Mouse (Mus musculus): Measurements from ENCODE around the gene Ttll5. TPM values are rescaled to one million over a fixed set of nuclear protein-coding genes. Genes with fewer than 3 reads are reported as not detected.
A peak's percentile ranks its signal among the peaks of the same experiment; 100 is the strongest.

The Ttll5 gene
- total RNA-seq, 2 experiments from 2014 or later = 41.5 to 46.8 TPM

DNA sequence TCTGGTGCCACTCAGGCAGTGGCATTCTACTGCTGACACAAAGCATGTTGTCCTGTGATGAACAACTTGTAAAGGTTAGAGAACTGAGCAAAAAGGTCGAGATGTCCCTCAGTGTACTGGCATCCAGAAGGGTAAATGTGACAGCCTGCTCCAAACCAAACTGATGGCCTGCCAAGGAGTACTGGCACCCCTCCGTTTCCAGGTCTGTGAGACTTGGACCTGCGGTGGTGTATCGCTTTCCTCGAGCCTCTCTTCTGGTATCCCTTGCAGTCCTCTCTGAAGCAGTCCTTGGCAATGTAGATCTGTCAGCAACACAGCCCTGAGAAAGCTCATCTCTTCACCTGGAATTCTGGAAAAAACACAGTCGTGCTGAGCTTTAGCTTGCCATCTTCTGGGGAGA is 201.0 kb downstream of the Ttll5 start:
- DNase-seq (ENCODE audit: low spot score in 2 of 2) = no peak
- intact Hi-C loops (cut with DNase I) = no loop called here

DNA sequence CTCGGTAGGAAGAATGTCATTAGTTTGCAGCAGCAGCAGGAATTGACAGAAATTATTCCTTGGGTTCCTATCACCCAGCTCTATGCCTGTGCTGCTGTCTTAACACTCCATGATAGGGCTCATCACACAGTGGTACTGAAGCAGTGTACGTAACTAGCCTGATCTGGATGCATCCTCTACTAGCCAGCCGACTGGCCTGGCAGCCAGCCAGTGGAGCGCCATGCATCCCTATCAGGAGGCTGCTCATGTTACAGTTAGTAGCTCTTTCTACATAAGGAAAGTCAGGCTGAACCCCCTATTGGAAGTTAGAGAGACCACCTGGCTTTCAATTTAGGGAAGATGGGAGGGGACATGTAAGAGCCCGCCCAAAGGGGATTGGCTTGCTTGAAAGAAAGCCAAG is 202.5 kb downstream of the Ttll5 start:
- intact Hi-C loops (cut with DNase I) = no loop called here
- no peak for DNase-seq (ENCODE audit: low spot score in 2 of 2)

DNA sequence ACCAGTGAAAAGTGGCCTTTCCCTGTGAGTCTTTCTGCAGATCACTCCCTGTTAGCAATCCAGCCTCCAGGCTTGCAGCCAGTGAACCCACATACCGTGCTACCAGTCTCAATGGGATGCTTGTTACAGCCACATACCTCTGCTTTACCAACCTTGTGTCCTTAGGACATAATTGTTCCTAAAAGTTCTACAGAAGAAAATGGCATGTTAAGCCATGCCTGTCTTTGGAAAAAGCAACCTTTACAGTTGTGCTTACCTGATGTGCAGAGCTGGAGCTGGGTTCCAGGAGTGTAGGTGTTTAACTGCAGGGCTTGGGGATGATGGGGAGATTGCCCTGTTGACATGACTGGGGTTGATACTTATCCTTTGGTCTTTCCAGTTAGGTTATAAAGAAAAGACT is 203.3 kb downstream of the Ttll5 start:
- intact Hi-C loops (cut with DNase I) = no loop called here
- DNase-seq (ENCODE audit: low spot score in 2 of 2) = no peak

GRCm38 (mm10) chr12:86030932-86031331 is 206.5 kb downstream of the Ttll5 start:
- intact Hi-C loops (cut with DNase I) = no loop called here

GRCm38 (mm10) chr12:86035586-86035985 is 211.1 kb downstream of the Ttll5 start:
- intact Hi-C loops (cut with DNase I) = no loop called here
- no peak for DNase-seq (ENCODE audit: low spot score in 2 of 2)

More at GRCm38 (mm10) chr12:86030932-86031331, 206.5 kb downstream of the Ttll5 start:
- no peak for DNase-seq (ENCODE audit: low spot score in 2 of 2)

DNA sequence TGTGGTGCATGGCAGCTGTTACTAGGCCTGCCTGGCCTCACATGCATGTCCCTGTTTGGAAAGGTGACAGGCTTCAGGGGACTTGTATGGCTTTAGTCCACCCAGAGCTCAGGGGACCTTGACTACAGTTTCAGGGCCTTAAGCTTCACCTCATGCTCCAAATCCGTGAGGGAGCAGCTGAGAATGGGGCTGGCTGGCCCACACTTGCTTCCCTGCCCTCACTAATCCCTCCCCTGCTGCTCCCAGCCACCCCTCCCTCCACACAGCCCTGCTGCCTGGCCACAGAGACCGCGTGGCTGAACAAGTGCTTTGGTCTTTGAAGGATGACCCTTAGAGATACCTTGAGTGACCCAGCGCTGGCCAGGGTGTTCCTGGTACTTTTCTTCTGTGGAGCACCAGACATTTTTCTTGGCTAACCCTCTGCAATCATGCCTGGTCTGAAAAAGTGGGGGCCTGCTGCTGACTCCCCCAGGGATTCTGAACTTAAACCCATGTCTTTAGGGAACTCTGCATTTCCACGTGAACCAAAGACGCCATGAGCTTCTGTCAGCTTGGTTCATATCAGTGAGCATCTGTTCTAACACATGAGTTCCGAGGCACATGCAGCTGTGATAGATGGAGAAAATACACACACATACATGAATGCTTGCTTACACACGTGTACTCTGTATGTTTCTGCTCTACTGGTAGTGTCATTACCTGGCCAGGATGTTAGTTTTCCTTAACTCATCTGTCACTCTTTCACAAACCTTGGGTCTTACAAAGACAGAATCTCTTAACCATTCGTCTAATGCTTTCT is 212.1 kb downstream of the Ttll5 start:
- intact Hi-C loops (cut with DNase I) = no loop called here
- no peak for DNase-seq (ENCODE audit: low spot score in 2 of 2)

GRCm38 (mm10) chr12:86037235-86037921 is 212.9 kb downstream of the Ttll5 start:
- DNase-seq (ENCODE audit: low spot score in 2 of 2) = no peak
- intact Hi-C loops (cut with DNase I) = no loop called here

GRCm38 (mm10) chr12:86039078-86039477 is 214.6 kb downstream of the Ttll5 start:
- intact Hi-C loops (cut with DNase I) = no loop called here

DNA sequence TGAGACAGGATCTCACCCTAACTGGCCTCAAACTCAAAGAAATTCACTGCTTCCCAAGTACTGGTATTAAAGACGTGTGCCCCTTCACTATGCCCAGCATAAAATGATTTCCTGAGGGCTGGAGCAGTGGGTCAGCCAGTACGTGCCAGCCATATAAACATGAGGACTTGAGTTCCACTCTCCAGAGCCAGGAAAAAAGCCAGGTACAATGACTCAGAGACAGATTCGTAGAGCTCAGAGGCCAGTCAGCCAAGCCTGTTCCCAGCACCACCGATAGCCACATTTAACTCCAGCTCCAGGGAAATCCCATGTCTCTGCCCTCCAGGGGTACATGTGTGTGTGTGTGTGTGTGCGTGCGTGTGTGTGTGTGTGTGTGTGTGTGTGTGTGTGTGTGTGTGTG is 215.3 kb downstream of the Ttll5 start:
- no peak for DNase-seq (ENCODE audit: low spot score in 2 of 2)
- intact Hi-C loops (cut with DNase I) = no loop called here

More at GRCm38 (mm10) chr12:86039078-86039477, 214.6 kb downstream of the Ttll5 start:
- no peak for DNase-seq (ENCODE audit: low spot score in 2 of 2)

GRCm38 (mm10) chr12:86046141-86046540 is 221.7 kb downstream of the Ttll5 start:
- intact Hi-C loops (cut with DNase I) = no loop called here
- DNase-seq (ENCODE audit: low spot score in 2 of 2) = no peak

DNA sequence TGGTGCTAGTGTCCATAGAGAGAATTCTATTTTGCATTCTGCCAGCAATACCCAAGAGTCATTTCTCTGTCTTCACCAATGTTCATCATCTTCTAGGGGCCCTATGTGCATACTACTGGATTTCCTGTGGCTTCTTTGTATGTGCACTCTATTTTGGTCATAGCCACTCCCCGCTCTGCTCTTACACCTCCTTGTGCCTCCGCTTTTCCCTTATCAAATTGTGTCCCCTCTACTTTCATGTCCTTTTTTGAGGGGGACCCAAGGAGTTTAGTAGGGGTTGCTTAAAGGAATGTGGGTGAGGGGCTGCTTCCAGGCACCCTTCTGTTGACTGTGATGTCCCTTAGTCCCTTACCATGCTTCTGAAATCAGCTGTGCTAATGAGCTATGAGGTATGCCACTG is 222.3 kb downstream of the Ttll5 start:
- no peak for DNase-seq (ENCODE audit: low spot score in 2 of 2)
- intact Hi-C loops (cut with DNase I) = no loop called here

DNA sequence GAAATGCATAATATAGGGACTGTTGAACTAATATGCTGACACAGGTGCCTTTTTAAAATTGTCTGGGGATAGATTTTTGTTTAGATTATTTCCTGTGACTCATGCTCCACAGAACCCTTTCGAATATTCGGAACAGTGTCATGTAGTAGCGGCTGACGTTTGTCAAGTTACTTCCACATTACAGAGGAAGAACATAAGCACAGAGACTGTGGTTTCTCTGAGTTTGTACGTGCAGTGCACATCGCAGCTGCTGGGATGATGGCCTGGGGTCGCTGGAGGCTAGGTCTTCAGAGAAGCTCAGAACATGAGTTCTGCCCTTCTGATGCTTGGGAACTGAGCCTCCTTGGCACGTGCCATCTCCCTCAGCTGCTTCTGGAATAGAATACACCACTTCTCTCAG is 222.9 kb downstream of the Ttll5 start:
- DNase-seq (ENCODE audit: low spot score in 2 of 2) = no peak
- intact Hi-C loops (cut with DNase I) = no loop called here

DNA sequence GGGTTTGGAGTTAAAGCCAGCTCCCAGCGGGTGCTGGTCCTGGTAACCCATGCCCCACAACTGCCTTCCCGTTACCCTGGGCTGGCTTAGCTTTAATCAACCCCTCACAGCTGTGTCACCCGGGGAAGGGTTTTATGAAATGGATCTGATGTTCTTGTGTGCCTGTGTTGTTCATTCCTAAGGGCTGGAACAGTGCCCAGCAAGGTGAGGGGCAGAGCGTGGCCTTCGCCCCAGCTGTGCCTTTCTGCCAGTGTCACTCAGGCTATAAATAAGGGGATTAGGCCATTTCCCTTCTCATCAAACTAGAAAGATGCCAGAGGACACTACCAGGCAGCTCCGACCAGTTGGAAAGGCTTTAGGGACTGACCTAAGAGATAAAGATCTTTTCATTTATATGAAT is 225.4 kb downstream of the Ttll5 start:
- intact Hi-C loops (cut with DNase I) = no loop called here
- DNase-seq (ENCODE audit: low spot score in 2 of 2) = no peak

GRCm38 (mm10) chr12:86051477-86051876 is 227.0 kb downstream of the Ttll5 start:
- no peak for DNase-seq (ENCODE audit: low spot score in 2 of 2)
- intact Hi-C loops (cut with DNase I) = no loop called here

DNA sequence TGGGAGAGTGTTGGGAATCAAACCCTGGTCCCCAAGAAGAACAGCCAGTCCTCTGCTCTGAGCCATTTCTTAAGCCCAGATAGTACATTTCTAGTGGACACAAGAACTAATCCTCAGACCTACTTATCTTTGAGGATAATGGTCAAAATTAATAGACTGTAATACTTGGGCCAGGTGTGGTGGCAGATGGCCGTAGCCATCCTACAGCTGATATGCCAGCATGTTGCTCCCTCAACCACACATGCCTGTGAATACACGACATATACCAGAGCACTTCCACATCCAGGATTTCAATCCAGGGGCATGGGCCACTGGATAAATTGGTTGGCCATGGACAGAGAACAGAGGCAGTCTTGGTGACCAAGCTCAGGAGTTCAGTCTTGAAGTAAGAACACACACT is 230.8 kb downstream of the Ttll5 start:
- DNase-seq (ENCODE audit: low spot score in 2 of 2) = no peak
- intact Hi-C loops (cut with DNase I) = no loop called here

DNA sequence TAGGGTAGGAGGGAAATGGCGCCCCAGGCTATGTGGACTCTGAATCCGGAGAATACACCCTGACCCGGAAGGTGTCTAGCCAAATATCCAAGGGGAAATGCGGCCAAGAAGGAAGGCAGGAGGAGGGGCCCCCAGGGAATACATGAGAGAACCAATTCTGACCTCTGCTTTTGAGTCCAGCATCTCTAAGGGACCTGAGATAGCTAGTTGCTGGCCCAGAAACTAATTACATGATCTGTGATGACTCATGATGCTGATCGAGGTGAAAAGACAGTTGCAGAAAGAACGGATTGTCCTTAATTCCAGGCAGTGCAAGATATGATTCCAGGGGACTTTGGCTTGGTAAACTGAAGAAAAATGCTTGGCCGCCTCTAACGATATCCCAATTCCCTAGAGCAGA is 232.5 kb downstream of the Ttll5 start:
- no peak for DNase-seq (ENCODE audit: low spot score in 2 of 2)
- intact Hi-C loops (cut with DNase I) = no loop called here

DNA sequence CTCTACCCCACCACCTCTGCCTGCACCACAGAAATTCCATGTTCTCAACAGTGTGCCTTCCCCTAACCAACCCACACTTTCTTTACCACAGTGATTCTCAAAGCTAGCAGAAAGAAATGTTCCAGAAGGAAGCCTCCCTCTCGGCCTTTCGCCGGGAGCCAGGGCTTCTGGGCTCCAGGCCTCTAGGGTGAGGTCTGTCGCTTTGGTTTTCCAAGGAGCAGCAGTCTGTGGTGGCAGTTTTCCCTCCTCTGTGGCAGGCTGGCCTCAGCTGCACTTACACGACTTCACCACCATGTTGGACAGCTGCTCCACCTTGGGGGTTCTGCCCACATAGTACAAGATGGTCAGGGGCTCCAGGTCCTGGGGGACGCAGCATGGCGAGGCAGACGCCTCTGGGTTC is 233.1 kb downstream of the Ttll5 start:
- intact Hi-C loops (cut with DNase I) = no loop called here
- no peak for DNase-seq (ENCODE audit: low spot score in 2 of 2)

GRCm38 (mm10) chr12:86059341-86059740 is 234.9 kb downstream of the Ttll5 start:
- DNase-seq (ENCODE audit: low spot score in 2 of 2) = no peak
- intact Hi-C loops (cut with DNase I) = no loop called here

- intact Hi-C loops (cut with DNase I) = no loop called here
- no peak for DNase-seq (ENCODE audit: low spot score in 2 of 2)
Measured at GRCm38 (mm10) chr12:86064796-86065195, 240.3 kb downstream of the Ttll5 start.

GRCm38 (mm10) chr12:86071432-86071831 is 247.0 kb downstream of the Ttll5 start:
- no peak for DNase-seq (ENCODE audit: low spot score in 2 of 2)
- intact Hi-C loops (cut with DNase I) = no loop called here

DNA sequence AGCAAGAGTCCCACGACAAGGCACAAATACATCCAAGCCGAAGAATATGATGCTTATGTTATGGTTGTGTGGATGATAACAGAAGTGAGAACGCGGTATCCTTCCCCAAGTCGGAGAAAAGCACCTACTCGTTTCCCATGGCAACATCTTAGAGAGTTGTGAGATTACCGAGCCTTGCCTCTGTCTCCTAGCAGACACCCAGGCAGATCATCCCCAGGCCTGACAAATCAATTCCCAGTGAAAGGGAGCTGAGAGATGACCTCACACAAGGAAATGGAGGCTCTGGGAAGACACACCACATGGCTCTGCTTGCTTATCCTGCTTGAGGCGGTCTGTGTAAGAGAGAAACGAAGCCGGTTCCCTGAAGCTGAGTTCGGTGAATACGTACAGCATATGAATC is 250.2 kb downstream of the Ttll5 start:
- peak; percentile 47 to 83 for DNase-seq (ENCODE audit: low spot score in 2 of 2)

More for the DNA sequence above, 250.2 kb downstream of the Ttll5 start:
- intact Hi-C loops (cut with DNase I) = loop anchor here (5.0 kb wide), 5 partner anchors 52 to 327 kb away; partner anchors contain the start of gene Flvcr2

All from left cerebral cortex, postnatal 14 days (tissue).